Mouse (Mus musculus): ENCODE measurements around the gene Drc1. TPM values are rescaled to one million over a fixed set of nuclear protein-coding genes. Genes with fewer than 3 reads are reported as not detected.

Drc1 gene
- polyA plus RNA-seq, 2 experiments = 0.14 to 0.50 TPM

GRCm38 (mm10) chr5:30271599-30272281 lies 9.4 kb upstream of the Drc1 start:
- WGBS = 77% methylated on average over 11 of the region's 11 CpGs
- ATAC-seq (ENCODE audit: low FRiP score, low read depth) (no peak), DNase-seq (ENCODE audit: low spot score) (no peak)
- no peak for TF ChIP-seq POLR2A (IDR thresholded peaks at IDR 0.05; ENCODE audit: borderline replicate concordance, extremely low read depth, insufficient read depth, insufficient read length)
- no peak overlapping the region for H3K4me2 ChIP-seq (replicated peaks; ENCODE audit: low read depth, low read length, severe bottlenecking)
- no peak overlapping the region for H3K4me3 ChIP-seq (replicated peaks; ENCODE audit: low read length)
- no peaks in the 10 kb centered on the region for H3K27me3 ChIP-seq (ENCODE audit: control insufficient read depth, insufficient read depth, low read length)
- no peak overlapping the region for H3K9ac ChIP-seq (ENCODE audit: low read depth, low read length, severe bottlenecking)
- H3K36me3 ChIP-seq (ENCODE audit: control insufficient read depth, insufficient read depth, low read length) = peaks cover 10% of the 10 kb centered on the region
- no peak overlapping the region for H3K27ac ChIP-seq (replicated peaks; ENCODE audit: low read depth, low read length)
- peaks cover 13% of the 10 kb centered on the region; the same call in 1 of the 2 replicates for H3K4me1 ChIP-seq (ENCODE audit: control insufficient read depth, insufficient read depth, low read length)
- no peaks in the 10 kb centered on the region for H3K9me3 ChIP-seq (ENCODE audit: control insufficient read depth, low read length)

GRCm38 (mm10) chr5:30276361-30276760 lies 4.8 kb upstream of the Drc1 start:
- Histone ChIP-seq H3K27me3 (ENCODE audit: control insufficient read depth, insufficient read depth, low read length) (no peaks in the 10 kb centered on the region), H3K27ac (replicated peaks; ENCODE audit: low read depth, low read length) (no peak overlapping the region), H3K4me3 (replicated peaks; ENCODE audit: low read length) (no peak overlapping the region), H3K9me3 (ENCODE audit: control insufficient read depth, low read length) (no peaks in the 10 kb centered on the region), H3K4me2 (replicated peaks; ENCODE audit: low read depth, low read length, severe bottlenecking) (no peak overlapping the region), H3K4me1 (ENCODE audit: control insufficient read depth, insufficient read depth, low read length) (0 out of 2 replicates have a peak, but pooled peaks cover 3% of the 10 kb centered on the region), H3K9ac (ENCODE audit: low read depth, low read length, severe bottlenecking) (no peak overlapping the region), H3K36me3 (ENCODE audit: control insufficient read depth, insufficient read depth, low read length) (no peaks in the 10 kb centered on the region)
- WGBS = 78% methylated on average over 2 of the region's 2 CpGs
- no peak for TF ChIP-seq POLR2A (IDR thresholded peaks at IDR 0.05; ENCODE audit: borderline replicate concordance, extremely low read depth, insufficient read depth, insufficient read length)
- ATAC-seq (ENCODE audit: low FRiP score, low read depth) = no peak
- no peak for DNase-seq (ENCODE audit: low spot score)

GRCm38 (mm10) chr5:30278952-30279351 lies 2.2 kb upstream of the Drc1 start:
- DNase-seq (ENCODE audit: low spot score) (no peak), ATAC-seq (ENCODE audit: low FRiP score, low read depth) (no peak)
- Histone ChIP-seq H3K9ac (ENCODE audit: low read depth, low read length, severe bottlenecking) (no peak overlapping the region), H3K4me3 (replicated peaks; ENCODE audit: low read length) (no peak overlapping the region), H3K4me1 (ENCODE audit: control insufficient read depth, insufficient read depth, low read length) (0 out of 2 replicates have a peak, but pooled peaks cover 7% of the 10 kb centered on the region), H3K36me3 (ENCODE audit: control insufficient read depth, insufficient read depth, low read length) (no peaks in the 10 kb centered on the region), H3K4me2 (replicated peaks; ENCODE audit: low read depth, low read length, severe bottlenecking) (no peak overlapping the region), H3K27me3 (ENCODE audit: control insufficient read depth, insufficient read depth, low read length) (no peaks in the 10 kb centered on the region), H3K9me3 (ENCODE audit: control insufficient read depth, low read length) (no peaks in the 10 kb centered on the region), H3K27ac (replicated peaks; ENCODE audit: low read depth, low read length) (no peak overlapping the region)
- WGBS = 72% methylated on average over 3 of the region's 3 CpGs
- TF ChIP-seq POLR2A (IDR thresholded peaks at IDR 0.05; ENCODE audit: borderline replicate concordance, extremely low read depth, insufficient read depth, insufficient read length) = no peak

GRCm38 (mm10) chr5:30279446-30279845 lies 1.7 kb upstream of the Drc1 start:
- H3K27me3 ChIP-seq (ENCODE audit: control insufficient read depth, insufficient read depth, low read length) = no peaks in the 10 kb centered on the region
- no peak for DNase-seq (ENCODE audit: low spot score)
- no peak for ATAC-seq (ENCODE audit: low FRiP score, low read depth)
- no peak overlapping the region for H3K4me3 ChIP-seq (replicated peaks; ENCODE audit: low read length)
- no peak overlapping the region for H3K4me2 ChIP-seq (replicated peaks; ENCODE audit: low read depth, low read length, severe bottlenecking)
- H3K9ac ChIP-seq (ENCODE audit: low read depth, low read length, severe bottlenecking) = no peak overlapping the region
- no peak overlapping the region for H3K27ac ChIP-seq (replicated peaks; ENCODE audit: low read depth, low read length)
- TF ChIP-seq POLR2A (IDR thresholded peaks at IDR 0.05; ENCODE audit: borderline replicate concordance, extremely low read depth, insufficient read depth, insufficient read length) = no peak
- WGBS = 84% methylated on average over 4 of the region's 4 CpGs
- H3K36me3 ChIP-seq (ENCODE audit: control insufficient read depth, insufficient read depth, low read length) = no peaks in the 10 kb centered on the region
- H3K9me3 ChIP-seq (ENCODE audit: control insufficient read depth, low read length) = no peaks in the 10 kb centered on the region
- 0 out of 2 replicates have a peak, but pooled peaks cover 7% of the 10 kb centered on the region for H3K4me1 ChIP-seq (ENCODE audit: control insufficient read depth, insufficient read depth, low read length)

- Histone ChIP-seq H3K36me3 (ENCODE audit: control insufficient read depth, insufficient read depth, low read length) (no peaks in the 10 kb centered on the region), H3K9ac (ENCODE audit: low read depth, low read length, severe bottlenecking) (0 out of 2 replicates have a peak overlapping the region, but pooled peaks have one; percentile 47), H3K4me1 (ENCODE audit: control insufficient read depth, insufficient read depth, low read length) (0 out of 2 replicates have a peak, but pooled peaks cover 7% of the 10 kb centered on the region), H3K4me3 (replicated peaks; ENCODE audit: low read length) (peak overlapping the region; percentile 38), H3K27ac (replicated peaks; ENCODE audit: low read depth, low read length) (no peak overlapping the region), H3K27me3 (ENCODE audit: control insufficient read depth, insufficient read depth, low read length) (no peaks in the 10 kb centered on the region), H3K9me3 (ENCODE audit: control insufficient read depth, low read length) (no peaks in the 10 kb centered on the region), H3K4me2 (replicated peaks; ENCODE audit: low read depth, low read length, severe bottlenecking) (peak overlapping the region; percentile 70)
- no peak for TF ChIP-seq POLR2A (IDR thresholded peaks at IDR 0.05; ENCODE audit: borderline replicate concordance, extremely low read depth, insufficient read depth, insufficient read length)
- no peak for ATAC-seq (ENCODE audit: low FRiP score, low read depth)
- no peak for DNase-seq (ENCODE audit: low spot score)
- 43% methylated on average over 9 of the region's 9 CpGs for WGBS
Measured at GRCm38 (mm10) chr5:30280864-30281263, 324 bp upstream of the Drc1 start.

All from limb, embryonic 14.5 days (tissue).